ENCODE assay signal across 24 mouse cellular contexts in the genomic region with DNA sequence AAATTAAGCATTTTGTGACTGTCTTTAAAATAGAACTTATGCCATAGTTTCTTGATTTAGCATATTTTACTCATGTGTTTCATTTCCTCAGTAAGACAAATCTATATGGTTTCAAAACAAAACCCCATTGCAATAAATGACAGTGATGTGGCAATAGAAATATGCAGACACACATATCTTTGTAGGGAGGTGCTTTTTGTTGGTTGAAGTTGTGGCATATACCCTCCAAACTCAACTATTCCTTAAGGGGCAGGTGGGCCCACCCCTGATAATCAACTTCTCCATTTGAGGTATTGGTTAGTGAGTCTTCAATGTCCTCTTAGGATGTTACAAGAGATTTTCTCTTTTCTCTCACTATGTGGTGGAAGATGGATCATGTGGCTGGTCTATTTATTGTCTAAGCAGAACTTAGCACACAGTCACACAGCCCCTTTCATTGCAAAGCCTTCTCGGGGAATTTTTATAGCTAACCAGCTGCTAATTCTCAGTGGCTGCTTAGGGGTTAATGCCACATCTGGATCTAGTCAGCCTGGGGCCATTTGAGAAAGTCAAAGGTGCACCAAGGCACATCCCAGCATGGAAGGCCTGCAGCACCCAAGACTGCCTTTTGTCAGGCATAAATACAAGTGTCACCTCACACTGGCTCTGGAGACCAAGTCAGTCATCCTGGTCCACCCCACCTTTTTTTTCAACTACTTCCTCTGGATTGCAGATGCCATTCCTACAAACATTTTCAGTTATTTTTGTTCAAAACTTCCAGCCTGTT. TPM values are rescaled to one million over a fixed set of nuclear protein-coding genes. Genes with fewer than 3 reads are reported as not detected.
DNase-seq lines count a peak whose midpoint lies in the region; ATAC-seq and TF ChIP-seq lines count a peak whose summit lies in the region.
"Had no signal": no experiment of that assay in that cellular context is flagged by ENCODE, and none has a peak within 500 bp of the region (broad histone marks: within the 10 kb centered on the region; RNA-seq: fewer than 3 reads in every experiment).

No protein-coding gene starts in this region.

- no peak overlapping the region for H3K4me3 ChIP-seq in bone marrow macrophage, adult 2 months (ENCODE audit: insufficient read depth, low read length)
- H3K4me3 ChIP-seq: forebrain, embryonic 13.5 days; gastrocnemius, adult 2 months; left cerebral cortex, adult 2 months; liver, embryonic 13.5 days; midbrain, embryonic 10.5 days had no signal

- intact Hi-C loops in left cerebral cortex, postnatal 10 days (cut with DNase I): no loop called here

- H3K27ac ChIP-seq in bone marrow macrophage, adult 2 months (ENCODE audit: insufficient read depth, low read depth, low read length): 0 out of 2 replicates have a peak overlapping the region, but pooled peaks have one; percentile 17
- H3K27ac ChIP-seq: forebrain, embryonic 13.5 days; gastrocnemius, adult 2 months; hindbrain, postnatal 0 days; kidney, postnatal 0 days; left cerebral cortex, adult 2 months; liver, embryonic 13.5 days; midbrain, embryonic 10.5 days had no signal

- ATAC-seq in megakaryocyte, adult 5-6 weeks (ENCODE audit: poor library complexity, severe bottlenecking): peak; percentile 82
- ATAC-seq: forebrain, embryonic 13.5 days; hindbrain, postnatal 0 days; midbrain, embryonic 16.5 days had no signal

- no peak for TF ChIP-seq POLR2A in bone marrow macrophage, adult 2 months (IDR thresholded peaks at IDR 0.05; ENCODE audit: borderline replicate concordance, low read depth, low read length)

- peak; percentile 47 for DNase-seq in embryo, embryonic 10 days (ENCODE audit: low spot score)
- no peak for DNase-seq in embryo, embryonic 9.5 days (ENCODE audit: extremely low spot score)
- peak; percentile 57 for DNase-seq in forelimb bud, embryonic 11.5 days (ENCODE audit: low read depth, low spot score)
- no peak for DNase-seq in cerebellum, adult 8-10 months
- no peak for DNase-seq in spleen, adult 12 weeks (ENCODE audit: low spot score)
- DNase-seq in left cerebral cortex, postnatal 10 days (ENCODE audit: extremely low spot score in 1 of 2, low spot score in 2 of 2): no peak
- DNase-seq: adrenal gland, adult 2 months; cerebellum, adult 2 months; cerebellum, postnatal 36 days; gastrocnemius, adult 2 months; kidney, adult 11 months; left cerebral cortex, postnatal 4 days; liver, embryonic 13.5 days; lung, postnatal 36 days; spleen, adult 18-20 months; thymus, postnatal 14 days had no signal

- H3K4me1 ChIP-seq in bone marrow macrophage, adult 2 months (ENCODE audit: control insufficient read depth, insufficient read depth, low read length): peaks cover 13% of the 10 kb centered on the region
- H3K4me1 ChIP-seq: forebrain, embryonic 13.5 days; midbrain, embryonic 10.5 days had no signal

- TF ChIP-seq CTCF in bone marrow macrophage, adult 2 months (IDR thresholded peaks at IDR 0.05; ENCODE audit: low read depth, low read length): no peak

RNA-seq across cellular contexts. Expression of a gene that starts 8.3 kb away (rescaled TPM):
- polyA plus RNA-seq in bone marrow macrophage, adult 2 months (2012; ENCODE audit: insufficient read depth, insufficient read length, missing spikeins): 43.3 and 48.2 TPM in 2 replicates
- 143 and 152 TPM in 2 replicates for total RNA-seq in megakaryocyte, adult 5-6 weeks (2015)
- total RNA-seq in megakaryocyte, adult 5-6 weeks (2017): 223 and 240 TPM in 2 replicates
- 10 to 100 TPM; 10.9 TPM for total RNA-seq in left cerebral cortex, postnatal 10 days (2021)

Comparison
In these comparisons a context has a peak if more than half of its experiments do, and no peak if none do; other contexts are left out.
1. DNase-seq: peak in embryo, embryonic 10 days (single experiment) and forelimb bud, embryonic 11.5 days (single experiment); none in embryo, embryonic 9.5 days (single experiment), cerebellum, adult 8-10 months (single experiment), spleen, adult 12 weeks (single experiment) and left cerebral cortex, postnatal 10 days (0 of 2).
2. RNA of a gene that starts 8.3 kb away (total RNA-seq): 143 to 240 TPM in megakaryocyte, adult 5-6 weeks; 10.9 TPM in left cerebral cortex, postnatal 10 days; every median in the first group is over 10 times any median in the second.